Mouse (Mus musculus): Measurements from ENCODE around the gene Utp11.

Utp11 gene

DNA sequence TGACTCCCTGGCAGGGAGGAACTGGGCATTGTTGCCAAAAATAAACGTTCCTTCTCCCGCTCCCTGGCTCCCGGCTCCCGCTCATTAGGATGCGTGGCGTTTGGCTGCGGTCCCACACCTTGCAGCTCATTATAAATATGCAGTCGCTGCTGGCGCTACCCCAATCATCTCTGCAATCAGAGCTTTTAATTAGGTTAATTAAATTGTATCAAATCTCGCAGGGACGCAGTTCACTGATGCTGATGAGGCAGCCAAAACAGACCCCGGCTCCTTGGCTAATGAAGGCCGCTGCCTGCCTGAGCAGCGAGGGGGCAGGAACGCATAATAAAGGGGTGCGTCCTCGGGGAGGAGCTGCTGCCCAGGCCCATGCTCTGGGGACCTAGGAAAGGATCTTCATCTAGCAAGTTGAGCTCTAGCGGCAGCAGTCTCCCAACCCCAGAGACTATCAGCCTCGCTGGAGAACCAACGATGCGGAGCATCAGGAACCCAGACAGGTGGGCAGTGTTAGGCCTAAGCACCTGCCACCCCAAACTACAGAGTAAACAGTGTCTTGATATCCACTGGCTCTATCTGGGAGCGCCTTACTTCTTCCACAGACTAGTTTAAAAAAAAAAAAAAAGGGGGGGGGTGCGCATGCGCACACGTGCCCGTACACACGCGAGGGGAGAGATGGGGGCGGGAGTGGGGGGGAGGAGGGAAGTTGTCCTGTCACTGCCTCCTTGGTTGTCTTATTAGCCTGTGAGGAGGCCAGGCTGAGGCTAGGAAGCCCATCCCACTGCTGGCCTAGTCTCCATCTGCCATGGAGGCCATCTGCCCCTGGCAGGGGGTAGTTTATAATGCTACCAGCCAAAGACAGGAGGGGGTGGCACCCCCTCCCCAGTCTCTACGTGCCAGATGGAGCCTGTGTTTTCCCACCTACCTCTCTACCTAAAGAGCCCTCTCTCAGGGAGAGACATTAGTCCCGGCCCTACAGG lies 20.8 kb downstream of the Utp11 start:
- DNase-seq (ENCODE audit: low spot score in 2 of 2), result peak; percentile 31 to 57

- DNase-seq (ENCODE audit: low spot score in 2 of 2), result no peak
Observed at GRCm38 (mm10) chr4:124671583-124671982, 21.8 kb downstream of the Utp11 start.

GRCm38 (mm10) chr4:124670232-124670631 lies 23.2 kb downstream of the Utp11 start:
- no peak for DNase-seq (ENCODE audit: low spot score in 2 of 2)

- no peak for DNase-seq (ENCODE audit: low spot score in 2 of 2)
Observed at GRCm38 (mm10) chr4:124668078-124668477, 25.3 kb downstream of the Utp11 start.

DNA sequence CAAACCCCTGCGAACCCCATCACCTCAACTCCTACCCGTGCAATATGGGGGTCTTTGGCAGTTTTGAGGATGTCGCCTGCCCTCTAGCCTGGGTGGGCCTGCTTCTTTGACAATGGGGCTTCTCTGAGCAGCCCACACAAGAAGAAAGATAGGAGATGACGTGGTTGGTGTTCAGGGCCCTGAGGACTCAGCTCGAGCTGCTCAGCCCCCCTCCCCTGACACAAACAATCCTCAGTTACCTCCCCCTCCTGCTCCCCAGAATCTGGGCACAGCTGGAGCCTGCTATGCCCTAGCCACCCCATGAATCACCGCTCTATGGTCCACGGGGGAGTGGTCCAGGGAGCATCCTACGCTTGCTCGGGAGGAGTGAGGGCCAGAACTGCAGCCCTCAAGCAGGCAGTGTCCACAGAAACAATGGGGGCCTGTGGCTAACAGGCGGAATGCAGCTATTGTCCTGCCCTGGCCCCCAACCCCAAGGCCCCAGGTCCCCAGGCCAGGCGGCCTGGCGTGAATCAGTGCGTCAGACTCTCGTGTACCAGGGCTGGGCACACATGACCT lies 25.8 kb downstream of the Utp11 start:
- no peak for DNase-seq (ENCODE audit: low spot score in 2 of 2)

GRCm38 (mm10) chr4:124664604-124665003 lies 28.8 kb downstream of the Utp11 start:
- DNase-seq (ENCODE audit: low spot score in 2 of 2), result no peak

- no peak for DNase-seq (ENCODE audit: low spot score in 2 of 2)
Observed at GRCm38 (mm10) chr4:124664185-124664584, 29.2 kb downstream of the Utp11 start.

DNA sequence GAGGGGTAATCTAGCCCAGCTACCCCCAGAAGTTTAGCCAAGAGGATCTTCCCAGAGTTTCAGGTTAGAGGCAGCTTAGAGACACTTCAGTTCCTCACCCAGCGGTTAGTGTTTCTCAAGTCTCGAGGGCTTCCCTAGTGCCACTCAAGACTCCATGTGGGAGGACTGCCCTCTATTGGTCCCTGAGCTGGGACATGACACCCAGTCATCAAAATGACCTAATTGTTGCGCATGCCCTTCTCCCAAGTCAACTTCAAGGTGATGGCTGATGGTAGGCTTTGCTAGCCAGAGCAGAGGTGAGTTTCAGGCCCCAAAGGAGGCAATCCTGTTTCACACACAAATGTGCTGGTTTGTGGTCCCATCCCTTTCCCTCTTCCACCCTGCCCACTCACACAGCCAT lies 30.4 kb downstream of the Utp11 start:
- no peak for DNase-seq (ENCODE audit: low spot score in 2 of 2)

- no peak for DNase-seq (ENCODE audit: low spot score in 2 of 2)
Observed at GRCm38 (mm10) chr4:124660603-124661002, 32.8 kb downstream of the Utp11 start.

DNA sequence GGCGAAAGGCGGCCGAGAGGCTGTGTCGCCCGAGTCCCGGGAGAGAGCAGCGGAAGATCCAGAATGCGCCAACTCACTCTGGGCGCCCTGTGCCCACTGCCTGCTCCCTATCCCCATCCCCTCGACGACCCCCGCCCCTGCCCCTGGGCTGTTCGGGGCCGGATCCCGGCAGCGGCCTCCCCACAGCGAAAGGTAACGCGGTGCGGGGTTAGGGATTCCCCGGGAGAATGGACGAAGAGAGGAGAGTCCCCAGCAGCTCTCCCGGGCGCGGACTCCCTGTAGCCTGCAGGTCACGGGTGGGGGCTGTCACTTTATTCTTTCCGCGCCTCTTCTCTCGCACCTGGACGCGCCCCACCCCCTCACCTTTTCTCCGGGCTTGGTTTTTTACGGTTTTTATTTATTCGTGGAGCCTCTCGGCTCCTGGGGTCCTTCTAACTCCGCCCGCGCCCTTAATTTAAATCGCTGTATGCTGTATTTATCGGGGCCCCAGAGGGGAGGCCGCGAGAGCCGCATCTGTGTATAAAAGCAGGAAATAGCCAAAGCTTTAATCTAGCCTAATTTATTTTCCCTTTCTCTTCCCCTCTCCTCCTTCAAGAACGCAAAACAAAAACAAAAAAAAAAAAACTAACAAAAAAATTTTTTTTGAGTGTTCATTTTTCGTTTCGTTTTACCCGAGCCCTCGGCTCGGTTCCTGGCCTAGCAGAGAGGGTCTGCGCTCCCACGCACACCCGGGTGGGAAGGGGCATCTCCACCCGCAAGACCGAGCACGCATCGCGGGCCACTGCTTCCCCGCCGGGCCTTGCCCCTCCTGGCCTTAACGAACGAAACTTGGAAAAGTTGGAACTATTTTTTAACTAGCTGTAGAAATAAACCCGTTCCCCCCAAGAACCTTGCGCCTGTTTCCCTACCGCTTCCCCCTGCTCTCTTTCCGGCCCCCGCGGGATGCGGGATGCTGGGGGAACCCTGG lies 33.9 kb downstream of the Utp11 start:
- DNase-seq (ENCODE audit: low spot score in 2 of 2), result no peak

DNA sequence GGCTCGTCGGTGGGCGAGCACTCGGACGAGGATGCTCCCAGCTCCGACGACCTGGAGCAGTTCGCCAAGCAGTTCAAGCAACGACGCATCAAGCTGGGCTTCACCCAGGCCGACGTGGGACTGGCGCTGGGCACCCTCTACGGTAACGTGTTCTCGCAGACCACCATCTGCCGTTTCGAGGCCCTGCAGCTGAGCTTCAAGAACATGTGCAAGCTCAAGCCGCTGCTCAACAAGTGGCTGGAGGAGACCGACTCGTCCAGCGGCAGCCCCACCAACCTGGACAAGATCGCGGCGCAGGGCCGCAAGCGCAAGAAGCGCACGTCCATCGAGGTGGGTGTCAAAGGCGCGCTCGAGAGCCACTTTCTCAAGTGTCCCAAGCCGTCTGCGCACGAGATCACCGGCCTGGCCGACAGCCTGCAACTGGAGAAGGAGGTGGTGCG lies 35.0 kb downstream of the Utp11 start:
- peak in 1 of 2 experiments; percentile 18 for DNase-seq (ENCODE audit: low spot score in 2 of 2)

DNA sequence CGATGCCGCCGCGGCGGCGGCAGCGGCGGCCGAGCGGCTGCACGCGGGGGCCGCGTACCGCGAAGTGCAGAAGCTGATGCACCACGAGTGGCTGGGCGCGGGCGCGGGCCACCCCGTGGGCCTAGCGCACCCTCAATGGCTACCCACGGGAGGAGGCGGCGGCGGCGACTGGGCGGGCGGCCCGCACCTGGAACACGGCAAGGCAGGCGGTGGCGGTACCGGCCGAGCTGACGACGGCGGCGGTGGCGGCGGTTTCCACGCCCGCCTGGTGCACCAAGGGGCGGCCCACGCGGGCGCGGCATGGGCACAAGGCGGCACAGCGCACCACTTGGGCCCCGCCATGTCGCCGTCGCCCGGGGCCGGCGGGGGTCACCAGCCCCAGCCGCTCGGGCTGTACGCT lies 35.6 kb downstream of the Utp11 start:
- no peak for DNase-seq (ENCODE audit: low spot score in 2 of 2)

GRCm38 (mm10) chr4:124656854-124657650 lies 36.3 kb downstream of the Utp11 start:
- DNase-seq (ENCODE audit: low spot score in 2 of 2), result peak; percentile 88 to 89

GRCm38 (mm10) chr4:124656518-124656853 lies 36.9 kb downstream of the Utp11 start, which contains the start of gene Pou3f1:
Gene Pou3f1, plus strand, starts transcription at chr4:124656807.
- DNase-seq (ENCODE audit: low spot score in 2 of 2), result no peak

GRCm38 (mm10) chr4:124652886-124653285 lies 40.5 kb downstream of the Utp11 start:
- no peak for DNase-seq (ENCODE audit: low spot score in 2 of 2)

DNA sequence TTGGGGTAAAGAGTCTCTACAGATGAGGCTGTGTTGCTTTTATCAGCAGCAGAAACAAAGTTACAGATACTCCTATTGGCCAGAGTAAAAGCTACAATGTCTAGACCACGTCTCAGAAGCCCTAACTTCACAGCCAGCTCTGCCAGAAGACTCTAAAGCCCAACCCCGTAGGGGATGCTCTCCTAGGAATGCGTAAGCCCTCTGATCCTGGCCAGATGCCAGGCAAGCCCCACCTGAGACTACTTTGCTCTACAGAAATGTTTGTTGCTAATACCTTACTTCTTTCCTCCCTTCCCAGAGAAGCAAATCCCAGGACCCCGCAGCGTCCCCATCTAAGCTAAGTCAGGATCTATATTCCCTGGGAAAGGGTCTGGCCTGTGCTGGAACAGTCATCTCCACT lies 45.5 kb downstream of the Utp11 start:
- no peak for DNase-seq (ENCODE audit: low spot score in 2 of 2)

- DNase-seq (ENCODE audit: low spot score in 2 of 2), result no peak
Observed at GRCm38 (mm10) chr4:124646591-124646990, 46.8 kb downstream of the Utp11 start.

DNA sequence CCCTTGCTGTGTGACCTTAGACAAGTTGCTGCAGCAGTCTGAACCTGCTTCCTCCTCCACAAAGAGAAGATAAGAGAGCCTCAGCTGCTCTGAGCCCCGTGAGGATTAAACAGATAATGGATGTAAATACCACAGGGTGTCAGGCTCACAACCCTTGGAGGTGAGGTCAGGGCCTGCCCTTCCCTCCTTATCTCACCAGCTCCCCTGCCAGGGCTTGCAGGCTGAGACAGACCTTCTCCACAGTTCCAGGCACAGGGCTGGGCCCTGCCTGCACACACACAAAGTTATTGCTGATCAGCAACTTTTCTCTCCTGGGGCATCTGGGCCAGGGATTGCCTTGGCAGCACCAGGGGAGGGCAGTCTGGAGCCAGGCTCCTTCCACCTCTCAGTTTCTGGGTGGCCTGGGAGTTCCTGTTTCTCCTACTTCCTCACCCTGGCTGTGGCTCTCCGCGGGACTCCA lies 48.4 kb downstream of the Utp11 start:
- DNase-seq (ENCODE audit: low spot score in 2 of 2), result no peak

GRCm38 (mm10) chr4:124643859-124644258 lies 49.5 kb downstream of the Utp11 start:
- DNase-seq (ENCODE audit: low spot score in 2 of 2), result no peak

GRCm38 (mm10) chr4:124639715-124640114 lies 53.7 kb downstream of the Utp11 start:
- no peak for DNase-seq (ENCODE audit: low spot score in 2 of 2)

DNA sequence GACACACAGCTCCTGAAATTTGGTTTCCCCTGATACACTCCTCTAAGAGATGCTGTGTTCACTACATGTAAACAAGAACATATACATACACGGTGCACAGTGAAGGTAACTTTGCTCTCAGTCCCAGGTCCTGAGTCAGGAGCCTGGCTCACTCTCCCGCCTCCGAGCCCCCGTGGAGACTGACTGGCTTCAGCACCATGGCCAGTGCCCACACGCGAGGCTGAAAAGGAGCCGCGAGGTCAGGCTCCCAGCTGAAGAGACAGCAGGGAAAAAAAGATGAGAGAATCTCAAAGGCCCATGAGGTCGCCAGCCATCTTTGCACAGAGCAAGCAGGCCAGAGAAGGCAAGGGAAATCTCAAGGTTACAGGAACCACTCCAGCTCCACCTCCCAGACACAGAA lies 60.1 kb downstream of the Utp11 start:
- no peak for DNase-seq (ENCODE audit: low spot score in 2 of 2)

Data from frontal cortex, postnatal 10 days (tissue).